Mouse (Mus musculus): ENCODE measurements at regions not wholly inside any gene's neighbourhood (a gene's known extent, or its start where the extent isn't known, plus 50 kb on each side); places are given as distances from the start of the nearest gene placed in this dataset.

DNA sequence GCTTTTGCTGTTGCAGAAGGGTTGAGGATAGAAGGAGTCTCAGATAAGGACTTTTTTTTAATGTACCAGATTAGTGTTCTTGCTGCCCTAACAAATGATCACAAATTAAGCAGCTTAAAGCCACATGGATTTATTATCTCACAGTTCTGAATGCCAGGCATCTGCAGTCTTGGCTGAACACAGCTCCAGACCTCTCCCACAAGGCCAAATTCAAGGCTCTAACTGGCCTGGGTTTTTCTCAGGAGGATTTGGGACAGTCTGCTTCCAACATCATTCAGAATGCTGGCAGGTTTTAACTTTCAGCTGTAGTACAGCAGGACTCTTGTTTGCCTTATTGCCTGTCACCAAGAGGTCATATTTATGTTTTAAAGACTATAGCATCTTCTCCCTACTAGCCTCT is 329.7 kb upstream of the Chrm2 start:
- ATAC-seq (ENCODE audit: low TSS enrichment), result no peak

DNA sequence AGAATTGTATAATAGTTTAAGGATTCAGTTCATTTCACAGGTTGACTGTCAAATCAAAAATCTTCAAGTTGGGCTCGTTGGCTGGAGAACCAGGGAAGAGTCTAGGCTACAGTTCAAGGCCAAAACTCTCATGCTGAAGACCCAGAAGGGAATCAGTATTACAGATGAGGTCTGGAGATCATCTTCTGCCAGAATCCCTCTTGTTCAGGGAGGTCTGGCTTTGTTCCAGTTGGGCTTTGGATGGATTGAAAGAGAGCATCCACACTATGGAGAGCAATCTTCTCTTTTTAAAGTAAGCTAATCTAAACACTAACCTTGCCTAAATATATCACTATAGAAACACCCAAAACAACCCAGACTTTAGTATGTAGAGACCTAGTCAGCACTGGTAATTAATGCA is 327.5 kb upstream of the Chrm2 start:
- no peak for ATAC-seq (ENCODE audit: low TSS enrichment)

DNA sequence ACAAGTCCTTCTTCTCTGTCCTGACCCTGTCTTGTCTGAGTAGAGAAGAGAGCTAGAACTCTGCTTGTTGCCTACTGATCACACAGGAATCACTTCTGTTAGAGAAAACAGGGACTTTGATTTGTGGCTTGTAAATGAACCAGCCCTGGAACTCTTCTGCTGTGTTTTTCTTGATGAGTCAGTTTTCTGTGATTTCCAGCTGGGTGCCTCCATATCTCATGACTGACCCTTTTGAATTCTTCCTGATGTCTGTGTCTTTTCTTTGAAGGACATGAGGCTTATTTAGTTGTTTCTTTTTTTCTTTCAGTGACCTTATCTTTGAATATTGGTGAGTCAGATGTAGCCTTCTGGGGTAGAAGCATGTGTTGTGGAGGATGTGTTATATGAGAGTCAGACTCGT is 323.0 kb upstream of the Chrm2 start:
- peak; percentile 76 for ATAC-seq (ENCODE audit: low TSS enrichment)

DNA sequence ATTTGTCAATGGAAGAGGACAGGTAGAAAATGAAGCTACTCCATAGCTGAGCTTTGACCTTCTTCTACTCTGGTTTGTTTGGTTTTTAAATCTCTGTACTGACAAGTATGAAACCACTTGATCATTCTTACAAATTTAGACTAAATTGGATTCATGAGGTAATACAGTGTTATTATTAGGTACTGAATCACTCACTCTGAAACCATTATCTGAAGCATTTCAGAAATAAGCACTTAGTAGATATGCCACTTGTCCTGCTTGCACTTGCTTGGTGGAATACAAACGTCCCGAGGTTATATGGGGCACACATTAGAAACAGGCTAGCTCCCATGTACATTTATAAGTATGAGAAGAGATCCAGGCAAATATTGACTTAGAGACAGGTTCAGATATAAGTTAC is 319.2 kb upstream of the Chrm2 start:
- ATAC-seq (ENCODE audit: low TSS enrichment), result no peak

DNA sequence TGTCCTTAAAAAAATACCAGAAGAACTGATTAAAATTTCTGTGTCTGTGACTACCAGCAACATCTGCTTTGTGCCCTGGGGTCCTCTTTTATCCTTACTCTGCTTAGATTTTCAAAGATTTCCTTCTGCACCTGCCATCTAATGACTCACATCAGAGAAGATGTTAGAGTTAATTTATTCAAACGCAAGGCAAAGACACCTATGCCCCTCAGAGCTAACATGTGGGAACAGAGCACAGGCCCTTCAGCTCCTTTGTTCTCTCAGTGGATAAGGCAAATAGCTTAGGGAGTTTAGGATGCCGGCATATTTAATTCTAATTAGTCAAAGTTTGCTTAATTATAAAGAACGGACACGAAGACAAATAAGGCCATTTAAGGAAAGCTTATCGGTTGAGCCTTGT is 308.3 kb upstream of the Chrm2 start:
- no peak for ATAC-seq (ENCODE audit: low TSS enrichment)

DNA sequence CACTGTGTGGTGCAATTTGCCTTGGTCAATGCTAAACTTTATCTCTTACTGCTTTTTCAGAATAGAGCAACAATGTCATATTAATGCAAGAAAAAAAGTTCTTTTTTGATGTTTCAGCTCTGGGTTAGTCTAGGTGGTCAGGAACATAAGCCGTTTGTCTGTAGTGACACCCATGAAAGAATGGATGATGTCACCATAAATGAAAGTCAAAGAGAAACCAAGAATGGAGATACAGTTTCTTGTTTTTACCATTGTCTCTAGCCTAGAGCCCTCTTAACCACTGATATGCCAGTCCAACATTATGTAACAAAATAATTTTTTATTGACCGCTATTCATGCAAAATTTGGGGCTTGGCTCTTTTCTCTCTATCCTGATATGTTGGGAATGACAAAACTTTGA is 294.3 kb upstream of the Chrm2 start:
- no peak for ATAC-seq (ENCODE audit: low TSS enrichment)

DNA sequence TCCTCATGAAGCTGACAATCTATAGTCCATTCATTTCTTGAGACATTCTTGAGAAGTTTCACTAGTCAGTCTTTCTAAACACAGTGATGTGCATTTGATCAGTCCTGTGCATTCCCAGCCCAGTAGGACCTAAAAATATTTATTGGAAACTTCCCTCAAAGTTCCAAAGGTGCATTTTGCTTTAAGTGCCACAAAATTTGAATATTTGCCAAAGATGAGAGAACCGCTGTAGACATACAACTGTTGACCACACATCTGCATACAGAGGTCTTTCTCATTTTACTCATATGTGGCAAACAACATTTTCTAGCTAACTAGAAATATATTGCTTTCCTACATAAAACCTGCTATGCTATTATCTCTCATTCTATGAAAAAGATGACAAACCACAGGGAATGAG is 293.8 kb upstream of the Chrm2 start:
- no peak for ATAC-seq (ENCODE audit: low TSS enrichment)

DNA sequence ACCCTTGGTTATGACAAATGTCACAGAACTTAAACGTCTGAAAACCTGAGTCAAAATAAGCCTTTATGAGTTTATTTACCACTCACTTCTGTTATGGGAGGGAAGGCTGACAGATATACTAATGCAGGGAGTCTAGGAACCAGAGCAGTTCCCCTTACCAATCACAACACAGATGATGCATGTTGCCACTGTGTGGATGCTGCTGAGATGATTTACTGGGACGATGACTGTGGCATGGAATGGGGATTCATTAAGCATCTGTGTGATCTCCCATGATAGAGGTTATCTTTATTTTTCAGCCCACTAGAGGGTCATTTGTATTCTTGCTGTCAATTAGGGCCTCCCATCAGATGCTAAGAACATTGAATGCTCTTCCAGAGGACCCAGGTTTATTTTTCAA is 290.5 kb upstream of the Chrm2 start:
- no peak for ATAC-seq (ENCODE audit: low TSS enrichment)

DNA sequence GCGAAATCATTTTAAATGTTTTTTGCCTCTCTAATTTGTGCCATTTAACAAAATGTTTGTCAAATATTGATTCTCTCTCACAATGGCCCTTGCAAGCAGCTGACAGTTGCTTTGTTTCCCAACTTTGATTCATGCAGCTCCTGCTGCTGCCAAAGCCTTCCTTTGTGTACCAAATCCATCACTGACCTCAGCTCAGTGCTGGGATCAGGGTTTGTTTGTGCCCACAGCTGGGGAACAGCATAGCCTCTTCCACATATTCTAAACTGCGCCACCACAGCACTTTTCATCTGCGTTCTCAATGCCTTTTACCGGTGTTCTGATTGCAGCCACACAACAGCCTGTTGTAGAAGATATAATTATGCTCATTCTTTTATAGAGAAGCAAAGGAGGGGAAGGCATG is 289.7 kb upstream of the Chrm2 start:
- no peak for ATAC-seq (ENCODE audit: low TSS enrichment)

DNA sequence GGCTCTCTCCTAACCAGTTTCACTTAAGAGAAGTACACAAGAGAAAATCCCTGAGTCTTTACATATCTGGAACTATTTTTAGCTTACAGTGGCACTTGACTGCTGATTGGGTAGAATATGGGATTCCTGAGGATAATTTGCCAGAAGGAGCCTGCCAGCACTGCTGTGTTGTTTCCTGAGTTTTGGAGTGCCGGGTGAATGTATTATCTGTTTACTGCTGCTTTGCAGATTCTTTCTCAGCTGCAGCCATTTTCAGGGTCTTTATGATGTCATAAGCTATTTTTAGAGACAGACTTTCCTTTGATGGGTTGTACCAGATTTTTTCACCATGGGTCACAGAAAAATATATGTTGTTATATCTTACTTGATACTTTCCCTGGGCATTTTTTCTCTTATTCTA is 279.1 kb upstream of the Chrm2 start:
- no peak for ATAC-seq (ENCODE audit: low TSS enrichment)

DNA sequence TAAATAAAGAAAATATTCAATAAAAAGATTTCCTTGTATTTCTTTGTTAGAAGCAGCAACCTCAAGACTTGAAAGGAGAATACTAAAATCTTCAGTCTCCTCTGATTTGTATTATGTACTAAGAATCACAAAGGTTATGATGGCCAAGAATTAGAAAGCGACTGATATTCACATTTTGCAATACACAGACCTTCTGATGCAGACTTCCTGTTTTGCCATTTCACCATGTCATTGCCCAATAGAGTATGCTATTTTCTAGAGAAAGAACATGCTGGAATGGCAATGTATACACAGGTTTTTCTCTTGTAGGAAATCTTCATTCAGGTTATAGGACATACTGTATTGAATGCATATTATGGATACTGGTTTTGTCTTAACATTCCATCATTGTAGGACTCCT is 250.7 kb upstream of the Chrm2 start:
- ATAC-seq (ENCODE audit: low TSS enrichment), result no peak

DNA sequence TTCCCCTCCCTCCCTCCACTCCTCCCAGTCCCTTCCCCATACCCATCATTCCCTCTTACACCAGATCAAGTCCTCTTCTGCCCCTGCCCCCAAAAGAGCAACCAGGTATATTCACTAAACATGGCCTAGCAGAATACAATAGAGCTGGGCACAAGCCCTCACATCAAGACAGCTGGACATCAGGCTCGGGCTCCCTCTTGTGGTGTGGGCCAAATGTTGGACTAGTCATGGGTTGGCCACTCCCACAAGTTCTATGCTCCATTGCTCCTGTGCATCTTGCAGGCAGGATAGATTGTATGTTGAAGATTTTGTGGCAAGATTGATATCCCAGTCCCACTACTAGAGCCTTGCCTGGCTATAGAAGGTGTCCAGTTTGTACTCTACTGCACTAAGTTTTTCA is 240.6 kb upstream of the Chrm2 start:
- no peak for ATAC-seq (ENCODE audit: low TSS enrichment)

DNA sequence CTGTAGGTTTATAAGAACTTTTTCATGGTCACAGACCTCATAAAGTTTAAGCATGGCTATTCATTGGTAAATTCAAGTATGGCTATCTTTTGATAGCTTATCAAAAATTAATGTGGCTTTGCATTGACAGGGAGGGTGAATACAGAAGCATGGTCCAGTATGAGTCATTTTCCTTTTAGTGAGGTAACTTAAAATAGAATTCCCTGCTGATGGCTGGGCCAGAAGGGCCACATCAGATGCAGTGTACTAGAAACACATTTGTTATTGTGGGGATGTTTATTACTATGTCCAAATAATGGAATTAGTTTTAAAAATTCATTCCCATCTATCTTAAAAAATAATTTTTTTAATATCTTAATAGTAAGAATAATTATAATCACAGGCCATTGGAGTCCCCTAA is 213.4 kb upstream of the Chrm2 start:
- no peak for ATAC-seq (ENCODE audit: low TSS enrichment)

DNA sequence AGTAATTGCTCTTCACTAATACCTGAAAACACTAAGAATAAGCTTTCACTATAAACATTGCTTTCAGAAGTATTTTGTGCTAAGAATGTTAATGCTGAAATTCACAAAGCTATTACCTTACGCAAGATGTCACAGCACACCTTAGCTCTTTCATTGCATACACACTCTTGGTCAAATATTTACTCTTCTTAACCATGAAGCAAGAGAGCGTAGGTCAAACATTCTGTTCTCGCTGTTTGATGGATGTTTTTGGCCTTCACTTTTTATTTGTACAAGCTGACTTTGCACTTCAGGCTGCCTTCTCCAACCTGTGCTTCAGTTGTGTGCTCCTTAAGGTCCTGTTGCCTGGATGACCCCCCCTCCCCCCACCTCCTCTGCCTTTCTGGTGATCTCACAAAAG is 212.8 kb upstream of the Chrm2 start:
- ATAC-seq (ENCODE audit: low TSS enrichment), result no peak

DNA sequence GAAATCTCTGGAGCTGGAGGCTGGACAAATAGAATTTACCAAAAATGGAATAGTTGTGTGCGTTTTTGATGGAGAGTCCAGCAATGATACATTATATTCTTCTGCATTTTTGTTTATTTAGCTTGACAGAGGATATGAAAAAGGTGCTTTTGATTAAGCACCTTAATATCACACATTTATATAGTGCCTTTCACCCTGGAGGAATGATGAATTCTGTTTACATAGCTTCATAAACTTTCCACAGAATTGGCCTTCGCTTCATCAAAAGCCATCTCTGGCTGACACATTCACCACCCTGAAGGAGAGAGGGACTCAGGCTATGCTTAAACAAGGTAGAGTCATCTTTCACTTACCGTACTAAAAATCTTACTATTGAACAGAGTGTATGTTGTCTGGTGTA is 208.0 kb upstream of the Chrm2 start:
- ATAC-seq (ENCODE audit: low TSS enrichment), result no peak

DNA sequence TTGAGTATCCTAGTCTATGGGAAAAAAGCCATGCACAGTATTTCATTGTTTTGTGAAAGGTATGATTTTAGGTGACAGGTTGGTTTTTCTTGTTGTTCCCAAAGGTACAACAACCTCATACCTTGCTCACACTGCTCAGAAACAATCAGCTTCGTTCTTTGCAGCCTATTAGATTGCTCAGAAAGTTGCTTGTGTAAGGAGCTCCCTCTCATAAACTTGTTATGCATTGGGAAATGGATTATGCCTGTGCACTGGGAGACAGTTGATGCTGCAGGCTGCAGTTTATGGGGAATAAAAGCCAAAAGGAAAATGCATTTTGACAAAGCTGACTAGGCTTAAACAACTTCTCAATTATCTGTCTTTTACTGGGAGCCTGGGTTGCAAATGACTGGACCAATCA is 205.2 kb upstream of the Chrm2 start:
- no peak for ATAC-seq (ENCODE audit: low TSS enrichment)

DNA sequence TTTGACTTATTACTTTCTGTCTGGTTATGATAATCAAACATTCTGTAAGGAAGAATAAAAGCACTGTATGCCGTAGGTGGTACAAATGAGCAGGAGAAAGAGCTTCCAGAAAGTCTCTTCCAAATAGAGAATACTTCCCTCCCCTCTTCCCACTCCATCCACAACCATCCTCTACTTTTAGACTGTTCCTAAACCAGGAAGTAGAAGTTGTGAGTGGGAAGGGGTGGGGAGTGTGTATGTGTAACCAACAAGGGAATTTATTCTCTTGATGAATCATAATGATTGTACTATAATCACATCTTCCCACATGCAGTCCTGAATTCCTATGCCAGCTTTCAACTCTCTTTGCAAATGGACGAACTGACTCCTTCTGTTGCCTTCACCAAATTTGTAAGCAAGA is 181.2 kb upstream of the Chrm2 start:
- ATAC-seq (ENCODE audit: low TSS enrichment), result peak; percentile 100

DNA sequence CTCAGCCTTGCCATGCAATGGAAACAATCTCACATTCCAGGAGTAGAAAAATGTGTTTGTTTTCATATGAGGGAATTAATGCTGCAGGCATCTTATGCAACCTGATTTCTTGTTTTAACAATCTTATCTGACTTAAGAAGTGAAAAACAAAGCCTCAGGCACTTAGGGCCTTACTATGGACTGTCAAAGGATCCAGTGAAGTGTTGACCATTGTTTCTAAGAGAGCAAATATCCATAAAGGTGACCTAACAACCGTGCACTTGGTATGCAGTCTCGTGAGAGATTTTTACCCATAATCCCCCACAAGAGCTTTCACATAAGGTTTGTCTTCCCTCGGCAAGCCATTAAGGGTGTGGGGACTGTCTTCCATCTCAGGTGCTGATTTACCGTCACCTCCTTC is 166.6 kb upstream of the Chrm2 start:
- ATAC-seq (ENCODE audit: low TSS enrichment), result no peak

DNA sequence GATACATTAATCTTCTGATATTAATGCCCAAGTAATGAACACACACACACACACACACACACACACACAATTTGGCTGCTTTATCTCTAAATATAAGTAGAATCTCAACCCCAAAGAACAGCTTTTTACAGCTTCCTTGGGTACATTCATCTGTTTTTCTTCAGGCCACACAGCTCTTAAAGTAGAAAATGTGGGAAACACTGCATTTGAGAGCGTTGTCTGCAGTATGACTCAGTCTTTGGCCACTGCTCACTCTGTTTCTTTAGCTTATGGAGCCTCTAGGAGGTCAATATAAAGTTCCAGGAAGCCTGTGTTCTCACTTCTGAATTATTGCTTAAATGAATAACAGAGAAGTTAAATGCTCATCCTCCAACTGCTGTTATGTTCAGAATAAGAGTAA is 153.4 kb upstream of the Chrm2 start:
- ATAC-seq (ENCODE audit: low TSS enrichment), result peak; percentile 73; the same call in 1 of the 2 replicates

DNA sequence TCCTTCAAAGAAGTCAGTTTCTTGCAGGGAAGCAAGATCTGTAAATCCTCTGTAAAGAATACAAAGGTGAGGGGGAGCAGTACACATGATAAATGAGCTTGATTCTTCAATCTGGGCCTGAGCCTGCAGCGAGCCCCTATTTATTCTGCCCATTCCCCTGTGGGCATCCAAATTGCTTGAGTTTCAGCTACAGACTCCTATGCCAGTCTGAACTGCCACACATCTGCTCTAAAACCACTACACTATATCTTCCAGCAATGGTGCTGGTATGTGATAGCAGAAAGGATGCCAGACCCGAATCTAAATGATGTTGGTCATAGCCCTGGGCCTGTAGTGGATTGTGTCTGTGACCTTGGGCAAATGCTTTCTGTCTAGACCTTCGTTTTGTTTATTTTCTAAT is 140.9 kb upstream of the Chrm2 start:
- no peak for ATAC-seq (ENCODE audit: low TSS enrichment)

DNA sequence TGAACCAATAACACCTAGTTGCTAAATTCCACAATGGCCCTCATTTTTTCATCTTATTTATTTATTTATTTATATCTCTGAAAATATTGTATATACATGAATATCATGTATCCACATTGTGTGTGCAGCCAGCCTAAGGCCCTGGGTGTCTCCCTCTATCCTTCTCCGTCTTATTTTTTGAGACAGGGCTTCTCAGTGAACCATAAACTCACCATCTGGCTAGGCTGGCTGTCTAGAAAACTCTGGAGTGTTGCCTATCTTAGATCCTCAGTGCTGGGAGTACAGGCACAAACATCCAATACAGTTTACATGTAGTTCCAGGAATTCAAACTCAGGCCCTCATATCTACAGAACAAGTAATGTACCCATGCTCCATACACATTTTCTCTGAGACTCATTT is 139.7 kb upstream of the Chrm2 start:
- no peak for ATAC-seq (ENCODE audit: low TSS enrichment)

DNA sequence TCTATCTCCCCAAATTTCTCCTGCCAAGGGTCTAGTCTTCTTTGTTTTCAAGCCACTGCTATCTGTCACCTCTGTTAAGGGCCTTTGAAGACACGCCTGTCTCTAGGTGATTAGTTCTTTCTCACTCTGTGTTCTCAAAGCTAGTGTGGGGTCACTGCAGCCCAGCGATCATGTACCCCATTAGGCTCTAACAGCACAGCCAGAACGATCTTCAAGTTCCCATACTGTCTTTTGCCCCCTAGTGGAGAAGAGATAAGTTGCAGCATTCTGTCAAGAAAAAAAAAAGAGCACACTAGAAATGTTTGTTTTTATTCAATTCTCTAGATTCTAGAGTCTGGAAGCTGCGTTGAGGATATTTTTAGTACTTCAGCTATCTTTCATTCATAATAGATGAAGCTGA is 138.8 kb upstream of the Chrm2 start:
- ATAC-seq (ENCODE audit: low TSS enrichment), result peak; percentile 55; the same call in 1 of the 2 replicates

DNA sequence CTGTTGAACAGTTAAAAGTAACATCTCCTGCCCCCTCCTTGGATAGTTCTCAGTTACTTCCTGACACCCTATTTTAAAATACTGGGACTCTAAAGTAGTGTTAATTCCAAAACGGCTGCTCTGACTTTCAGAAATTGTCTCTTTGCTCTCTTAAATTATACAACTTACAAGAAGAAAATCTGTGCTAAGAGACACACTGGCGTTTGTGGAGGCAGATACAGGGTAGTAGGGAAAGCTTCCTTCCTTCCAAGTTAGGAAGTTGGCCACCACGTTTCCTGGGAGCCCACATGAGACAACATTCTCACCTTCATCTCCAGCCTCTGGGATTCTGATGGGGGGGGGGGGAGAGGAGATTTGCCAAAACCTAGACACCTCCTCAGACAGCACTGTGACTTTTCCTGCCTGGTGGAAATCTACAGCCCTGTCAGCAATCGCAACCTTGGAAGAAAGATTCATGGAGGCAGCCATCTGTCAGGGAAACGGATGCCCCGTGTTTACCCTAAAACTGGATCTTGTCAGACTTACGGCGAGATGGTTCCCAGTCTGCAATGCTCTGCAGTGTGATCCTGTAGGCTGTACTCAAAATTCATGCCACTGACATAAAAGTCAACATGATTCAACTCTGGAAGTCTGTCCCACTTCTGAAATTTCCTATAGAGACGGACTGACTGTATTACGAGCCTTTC is 121.0 kb upstream of the Chrm2 start:
- peak; percentile 96 for ATAC-seq (ENCODE audit: low TSS enrichment)

DNA sequence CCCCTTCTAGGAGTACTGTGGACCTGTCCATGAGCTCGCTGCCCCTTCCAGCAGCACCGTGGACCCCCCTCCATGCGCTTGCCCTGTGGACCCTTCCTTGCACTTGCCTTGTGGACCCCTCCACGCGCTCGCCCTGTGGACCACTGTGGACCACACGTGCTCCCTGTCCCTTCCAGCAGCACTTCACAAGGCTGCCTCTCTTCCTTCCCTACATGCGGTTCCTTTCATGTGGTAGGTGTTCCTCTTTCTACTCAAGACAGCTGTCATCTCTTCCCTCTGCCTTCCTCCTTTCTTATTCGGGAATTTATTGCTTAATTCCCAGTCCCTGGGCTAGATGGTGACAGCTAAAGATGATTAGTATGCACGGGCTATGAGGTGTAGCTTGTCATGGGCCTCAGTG is 101.2 kb upstream of the Chrm2 start:
- no peak for ATAC-seq (ENCODE audit: low TSS enrichment)

DNA sequence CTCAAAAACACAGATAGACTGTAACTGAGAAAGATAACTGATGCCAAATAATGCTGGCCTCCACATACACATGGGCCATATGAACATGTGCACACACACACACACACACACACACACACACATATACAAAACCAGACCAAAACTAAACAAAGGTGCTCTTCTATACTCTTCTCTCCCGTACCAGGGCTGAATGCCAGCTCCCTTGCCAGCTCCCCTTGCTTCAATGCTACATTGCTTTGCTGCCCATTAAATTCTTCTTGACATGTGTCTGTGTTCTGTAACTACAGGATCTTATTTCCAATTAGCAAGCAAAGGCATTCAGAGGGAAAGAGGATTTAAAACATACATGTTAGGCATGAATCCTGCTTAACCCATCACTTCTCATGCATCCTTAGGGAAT is 74.3 kb upstream of the Chrm2 start:
- no peak for ATAC-seq (ENCODE audit: low TSS enrichment)

All from frontal cortex, adult (tissue).